Mouse (Mus musculus): Measurements from ENCODE around the gene Ubald2. TPM values are rescaled to one million over a fixed set of nuclear protein-coding genes. Genes with fewer than 3 reads are reported as not detected.

Ubald2 gene
- total and polyA plus RNA-seq, 3 experiments = 56.8 to 77.7 TPM; not detected in 1

DNA sequence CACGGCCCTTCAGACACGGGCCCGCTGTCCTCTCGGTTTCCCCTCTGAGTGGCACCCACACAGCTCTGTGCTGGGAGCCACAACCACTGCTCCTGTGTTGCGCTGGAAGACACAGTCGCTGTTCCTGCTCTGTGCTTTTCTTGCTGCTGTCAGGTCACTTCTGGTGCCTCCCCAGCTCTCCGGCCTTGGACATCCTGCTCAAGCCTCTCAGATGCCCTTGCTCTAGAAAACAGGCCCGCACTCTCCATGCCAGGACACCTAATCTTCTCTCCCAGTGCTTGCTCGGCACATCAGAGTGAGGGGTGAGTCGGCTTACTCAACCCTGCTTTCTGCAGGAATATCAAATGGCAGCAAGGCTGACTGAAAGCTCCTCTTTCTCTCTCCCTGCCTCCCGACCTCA lies 49.7 kb upstream of the Ubald2 start:
- Histone ChIP-seq H3K27ac (ENCODE audit: control insufficient read depth, low read depth, low read length) (no peak overlapping the region), H3K27me3 (ENCODE audit: control insufficient read depth in 1 of 2, insufficient read depth in 2 of 2, low read length in 2 of 2) (no peaks in the 10 kb centered on the region), H3K4me3 (ENCODE audit: control insufficient read depth in 1 of 2, insufficient read depth in 1 of 2, low read depth in 2 of 2, low read length in 2 of 2) (no peak overlapping the region), H3K36me3 (ENCODE audit: control insufficient read depth in 1 of 2, insufficient read depth in 2 of 2, low read length in 2 of 2) (0 out of 4 replicates have a peak, but pooled peaks cover 0 to 2% of the 10 kb centered on the region in 2 experiments), H3K9ac (ENCODE audit: control insufficient read depth, low read depth, low read length, poor library complexity, severe bottlenecking) (no peak overlapping the region), H3K9me3 (replicated peaks; ENCODE audit: insufficient read depth, low read length) (no peaks in the 10 kb centered on the region), H3K4me1 (ENCODE audit: control insufficient read depth in 1 of 2, insufficient read depth in 2 of 2, low read length in 2 of 2) (no peaks in the 10 kb centered on the region; a peak in 1 of 4 replicates), H3K79me2 (ENCODE audit: control insufficient read depth, insufficient read depth, low read length, poor library complexity) (no peaks in the 10 kb centered on the region)
- TF ChIP-seq TBP (IDR thresholded peaks at IDR 0.05; ENCODE audit: low read depth, low read length) = no peak
- TF ChIP-seq MEF2A (IDR thresholded peaks at IDR 0.05; ENCODE audit: extremely low read depth, insufficient replicate concordance, low read depth, low read length, poor library complexity, severe bottlenecking) = no peak
- no peak for TF ChIP-seq KAT2A (conservative IDR thresholded peaks at IDR 0.05; ENCODE audit: low read depth, low read length)
- no peak for TF ChIP-seq E2F4 (IDR thresholded peaks at IDR 0.05; ENCODE audit: borderline replicate concordance, low read depth, low read length)
- TF ChIP-seq TCF12 (IDR thresholded peaks at IDR 0.05; ENCODE audit: low read depth, low read length) = no peak
- no peak for TF ChIP-seq ELF1 (IDR thresholded peaks at IDR 0.05; ENCODE audit: low read depth, low read length)
- no peak for TF ChIP-seq UBTF (IDR thresholded peaks at IDR 0.05; ENCODE audit: borderline replicate concordance, insufficient read depth, low read depth, low read length)
- no peak for TF ChIP-seq ZC3H11A (IDR thresholded peaks at IDR 0.05; ENCODE audit: low read depth, low read length)
- no peak for DNase-seq (ENCODE audit: low read depth, low spot score)

DNA sequence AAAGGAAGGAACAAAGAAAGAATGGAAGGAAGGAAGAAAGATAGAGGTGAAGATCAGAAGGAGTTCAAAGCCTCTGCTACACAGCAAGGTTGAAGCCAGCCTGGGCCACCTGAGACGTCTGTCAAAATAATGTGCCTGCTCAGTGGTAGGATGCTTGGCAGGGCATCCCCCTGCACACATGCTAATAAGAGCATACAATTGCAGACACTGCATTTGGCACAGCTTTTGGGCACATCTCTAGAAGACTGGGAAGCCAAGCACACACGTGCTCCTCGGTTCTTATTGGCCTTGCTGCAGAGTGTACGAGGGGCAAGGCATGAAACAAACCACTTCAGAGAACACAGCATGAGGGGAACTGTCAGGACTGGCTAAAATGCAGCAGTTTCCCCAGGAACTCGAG lies 47.9 kb upstream of the Ubald2 start:
- H3K27ac ChIP-seq (ENCODE audit: control insufficient read depth, low read depth, low read length) = no peak overlapping the region
- H3K36me3 ChIP-seq (ENCODE audit: control insufficient read depth in 1 of 2, insufficient read depth in 2 of 2, low read length in 2 of 2) = no peaks in the 10 kb centered on the region
- H3K4me1 ChIP-seq (ENCODE audit: control insufficient read depth in 1 of 2, insufficient read depth in 2 of 2, low read length in 2 of 2) = no peaks in the 10 kb centered on the region; a peak in 1 of 4 replicates
- no peaks in the 10 kb centered on the region for H3K79me2 ChIP-seq (ENCODE audit: control insufficient read depth, insufficient read depth, low read length, poor library complexity)
- TF ChIP-seq RCOR1 (IDR thresholded peaks at IDR 0.05; ENCODE audit: low read depth, low read length) (no peak), NRF1 (IDR thresholded peaks at IDR 0.05; ENCODE audit: insufficient read depth, low read depth, low read length, poor library complexity, severe bottlenecking) (no peak), E2F4 (IDR thresholded peaks at IDR 0.05; ENCODE audit: borderline replicate concordance, low read depth, low read length) (no peak), CTCF (IDR thresholded peaks at IDR 0.05 in 2 of 3, conservative IDR thresholded peaks at IDR 0.05 in 1 of 3; ENCODE audit: control insufficient read depth in 1 of 3, insufficient read depth in 1 of 3, low read depth in 2 of 3, low read length in 3 of 3, poor library complexity in 1 of 3, severe bottlenecking in 1 of 3) (no peak), USF2 (IDR thresholded peaks at IDR 0.05; ENCODE audit: borderline replicate concordance in 1 of 2, insufficient read depth in 1 of 2, low read depth in 1 of 2, low read length in 2 of 2) (no peak), MAZ (IDR thresholded peaks at IDR 0.05; ENCODE audit: low read depth, low read length) (no peak), GATA1 (IDR thresholded peaks at IDR 0.05; ENCODE audit: low read depth, low read length) (no peak), SMC3 (IDR thresholded peaks at IDR 0.05; ENCODE audit: low read depth, low read length) (no peak), HCFC1 (IDR thresholded peaks at IDR 0.05; ENCODE audit: low read depth, low read length) (no peak), MYC (IDR thresholded peaks at IDR 0.05; ENCODE audit: low read depth, low read length) (no peak), TAL1 (IDR thresholded peaks at IDR 0.05; ENCODE audit: low read length) (no peak)
- no peaks in the 10 kb centered on the region for H3K27me3 ChIP-seq (ENCODE audit: control insufficient read depth in 1 of 2, insufficient read depth in 2 of 2, low read length in 2 of 2)
- no peak overlapping the region for H3K4me3 ChIP-seq (ENCODE audit: control insufficient read depth in 1 of 2, insufficient read depth in 1 of 2, low read depth in 2 of 2, low read length in 2 of 2)
- no peak for DNase-seq (ENCODE audit: low read depth, low spot score)
- no peaks in the 10 kb centered on the region for H3K9me3 ChIP-seq (replicated peaks; ENCODE audit: insufficient read depth, low read length)
- H3K9ac ChIP-seq (ENCODE audit: control insufficient read depth, low read depth, low read length, poor library complexity, severe bottlenecking) = no peak overlapping the region
